Mouse (Mus musculus): ENCODE data around the gene Doc2a.
A peak's percentile ranks its signal among the peaks of the same experiment; 100 is the strongest.

The Doc2a gene

DNA sequence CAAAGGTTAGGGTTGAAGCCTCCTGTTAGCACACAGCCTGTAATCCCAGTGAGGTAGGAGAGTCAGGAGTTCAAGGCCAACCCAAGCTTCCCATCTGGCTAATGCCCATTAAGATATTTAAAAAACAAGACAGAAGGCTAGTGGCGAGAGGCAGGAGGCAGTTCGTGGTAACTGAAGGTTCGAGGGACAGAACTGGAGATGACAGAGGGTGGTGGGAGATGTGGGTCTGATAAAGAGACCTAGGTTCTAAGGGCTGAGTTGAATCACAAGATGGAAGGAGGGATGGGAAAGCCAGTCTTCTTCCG, at the start of gene Doc2a:
Doc2a (plus strand) TSS at position 301 of the 305 bp plus-strand sequence.
- DNase-seq (ENCODE audit: low spot score): no peak

DNA sequence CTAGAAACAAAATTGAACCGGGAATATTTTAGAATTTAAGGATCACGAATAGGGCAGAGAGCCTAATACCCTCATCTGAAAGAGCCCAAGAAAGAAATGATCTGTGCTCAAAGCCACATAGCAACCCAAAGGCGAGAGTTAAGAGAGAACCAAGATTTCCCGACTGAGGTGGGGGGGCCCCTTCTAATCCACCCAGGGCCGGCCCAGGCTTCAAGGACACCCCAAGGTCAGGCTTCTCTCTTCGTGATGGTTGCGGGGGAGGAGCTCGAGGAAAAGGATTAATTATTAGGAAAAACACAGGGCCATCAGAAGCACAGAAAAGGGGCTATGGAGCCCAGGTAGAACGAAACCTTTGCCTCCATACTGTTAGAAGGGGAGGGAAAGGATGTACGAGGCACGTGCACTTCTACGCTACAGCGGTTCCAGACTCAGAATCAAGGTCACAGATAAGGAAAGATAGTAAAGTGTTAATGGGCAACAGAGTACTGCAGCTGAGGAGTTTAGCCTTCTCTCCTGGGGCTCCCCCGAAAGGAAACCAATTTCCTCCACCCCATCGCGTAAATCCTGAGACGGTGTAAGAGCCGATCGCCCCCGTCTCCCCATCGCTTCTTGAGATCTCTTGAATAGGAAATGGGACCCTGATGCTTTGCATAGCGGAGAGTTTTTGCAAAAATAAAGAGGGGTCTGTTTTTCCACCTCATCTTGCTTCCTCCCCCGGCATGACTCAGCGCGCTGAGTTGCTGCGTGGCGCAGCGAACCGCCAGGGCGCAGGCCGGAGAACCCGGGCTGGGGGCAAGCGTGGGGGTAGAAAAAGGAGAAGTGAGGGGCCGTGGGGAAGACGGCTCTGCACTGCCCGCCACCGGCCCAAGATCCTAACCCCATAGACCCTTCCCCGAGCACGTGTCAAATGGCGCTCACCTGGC, 48.8 kb upstream of the Doc2a start:
- no peak for DNase-seq (ENCODE audit: low spot score)

DNA sequence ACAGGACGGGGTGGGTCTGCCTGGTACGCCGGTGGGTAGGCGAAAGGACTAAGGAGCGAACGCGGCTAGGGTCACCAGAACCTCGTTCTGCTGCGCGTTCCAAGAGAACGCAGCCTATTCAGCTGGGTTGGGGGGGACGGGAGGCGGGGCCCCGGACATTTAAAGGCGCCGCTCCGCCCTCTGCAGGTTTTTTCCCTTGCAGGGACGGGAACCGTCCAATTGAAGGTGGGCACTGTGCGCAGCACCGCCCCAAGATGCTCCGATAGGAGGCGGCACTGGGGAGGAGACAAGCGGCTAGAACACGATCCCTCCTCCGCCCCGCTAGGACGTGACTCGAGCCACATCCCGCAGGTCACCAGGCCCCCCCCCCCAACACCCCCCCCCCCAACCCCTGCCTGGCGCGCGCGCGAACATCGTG, 48.2 kb upstream of the Doc2a start:
- peak; percentile 98 for DNase-seq (ENCODE audit: low spot score)

DNA sequence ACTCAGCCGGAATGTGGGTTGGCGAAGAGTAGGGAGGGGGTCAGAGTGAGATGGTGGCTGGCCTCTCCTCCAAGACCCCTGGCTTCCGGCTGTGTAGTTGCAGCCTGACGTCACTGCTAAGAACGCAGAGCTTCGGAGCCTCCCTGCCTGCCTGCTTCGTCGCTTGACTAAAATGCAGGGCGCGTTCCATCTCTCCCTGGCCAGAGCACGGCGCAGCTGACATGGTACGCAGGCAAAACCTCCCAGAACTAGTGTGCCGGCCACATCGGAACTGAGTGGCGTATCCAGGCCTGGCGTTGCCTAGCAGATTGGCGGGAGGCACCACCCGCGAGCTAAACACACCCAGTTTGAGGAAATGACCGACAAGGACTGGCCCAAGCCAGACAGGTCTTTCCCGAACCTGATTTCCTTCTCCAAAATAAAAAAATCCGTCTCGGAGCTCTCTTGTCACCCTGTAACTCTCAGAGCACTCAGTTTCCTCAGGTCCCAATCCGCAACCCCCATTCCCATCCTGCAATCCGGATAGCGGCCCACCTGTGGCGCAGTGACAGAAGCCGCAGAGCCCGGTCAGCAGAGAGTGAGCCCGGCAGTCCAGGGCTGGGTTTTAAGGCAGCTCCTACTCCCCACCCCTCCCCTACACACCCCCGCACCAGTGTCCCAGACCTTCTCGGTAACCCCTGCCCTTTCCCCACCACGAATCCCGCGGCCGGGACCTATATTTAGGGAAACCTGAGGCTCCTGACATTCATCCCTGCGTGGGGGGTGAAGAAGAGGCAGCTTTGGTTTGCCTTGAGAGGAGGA, 47.5 kb upstream of the Doc2a start:
- DNase-seq (ENCODE audit: low spot score): no peak

DNA sequence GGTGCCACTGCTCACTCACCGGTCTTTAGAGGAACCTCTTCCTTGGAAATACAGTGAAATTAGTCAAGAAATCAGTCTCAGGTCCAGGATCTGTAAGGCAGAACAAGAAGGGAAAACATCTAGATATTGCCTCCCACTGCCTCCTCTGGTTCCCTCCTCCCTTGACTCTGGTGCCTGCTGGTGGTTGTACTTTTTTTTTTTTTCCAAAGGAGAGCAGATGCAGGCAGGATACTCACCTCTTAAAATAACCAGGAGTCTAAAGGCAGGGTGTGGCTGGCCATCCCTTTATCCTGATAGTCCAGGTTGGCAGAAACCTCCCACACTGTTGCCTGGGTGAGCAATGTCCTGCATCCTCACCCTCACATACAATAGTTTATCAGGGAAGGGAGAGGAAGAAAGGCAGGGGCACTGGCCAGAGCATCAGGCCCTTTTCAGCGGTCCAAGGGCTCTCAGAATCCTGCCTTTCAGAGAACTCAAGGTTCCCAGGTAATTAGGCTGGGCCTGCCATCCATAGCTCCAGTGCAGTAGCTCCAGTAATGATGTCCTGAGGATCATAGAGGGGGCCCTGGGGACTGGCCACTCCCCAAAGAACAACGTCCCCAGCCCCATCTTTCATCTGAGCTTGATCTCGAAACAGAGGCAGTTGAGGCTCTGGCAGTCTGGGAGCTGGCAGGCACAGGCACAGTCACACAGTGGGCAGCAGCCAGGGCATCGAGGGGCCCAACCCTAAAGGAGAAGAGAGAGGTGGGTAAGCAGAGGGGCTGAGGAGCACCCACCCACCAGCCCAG, 46.8 kb upstream of the Doc2a start:
- DNase-seq (ENCODE audit: low spot score): no peak

DNA sequence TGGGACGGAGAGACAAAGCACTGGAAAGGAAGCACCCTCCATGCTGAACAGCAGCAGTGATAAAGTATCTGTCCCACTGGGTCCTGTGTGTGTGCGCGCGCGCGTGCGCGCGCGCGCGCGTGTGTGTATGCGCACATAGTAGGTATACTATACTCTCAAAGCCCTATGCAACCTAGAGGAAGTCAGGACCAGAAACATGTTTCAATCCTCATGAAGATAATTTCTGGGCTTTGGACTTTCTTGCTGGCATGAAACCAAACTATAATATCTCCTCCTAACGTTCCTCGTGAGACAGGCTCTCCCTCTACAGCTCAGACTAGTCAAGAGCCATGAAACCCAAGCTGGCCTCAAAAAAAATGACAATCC, 46.2 kb upstream of the Doc2a start:
- DNase-seq (ENCODE audit: low spot score): no peak

DNA sequence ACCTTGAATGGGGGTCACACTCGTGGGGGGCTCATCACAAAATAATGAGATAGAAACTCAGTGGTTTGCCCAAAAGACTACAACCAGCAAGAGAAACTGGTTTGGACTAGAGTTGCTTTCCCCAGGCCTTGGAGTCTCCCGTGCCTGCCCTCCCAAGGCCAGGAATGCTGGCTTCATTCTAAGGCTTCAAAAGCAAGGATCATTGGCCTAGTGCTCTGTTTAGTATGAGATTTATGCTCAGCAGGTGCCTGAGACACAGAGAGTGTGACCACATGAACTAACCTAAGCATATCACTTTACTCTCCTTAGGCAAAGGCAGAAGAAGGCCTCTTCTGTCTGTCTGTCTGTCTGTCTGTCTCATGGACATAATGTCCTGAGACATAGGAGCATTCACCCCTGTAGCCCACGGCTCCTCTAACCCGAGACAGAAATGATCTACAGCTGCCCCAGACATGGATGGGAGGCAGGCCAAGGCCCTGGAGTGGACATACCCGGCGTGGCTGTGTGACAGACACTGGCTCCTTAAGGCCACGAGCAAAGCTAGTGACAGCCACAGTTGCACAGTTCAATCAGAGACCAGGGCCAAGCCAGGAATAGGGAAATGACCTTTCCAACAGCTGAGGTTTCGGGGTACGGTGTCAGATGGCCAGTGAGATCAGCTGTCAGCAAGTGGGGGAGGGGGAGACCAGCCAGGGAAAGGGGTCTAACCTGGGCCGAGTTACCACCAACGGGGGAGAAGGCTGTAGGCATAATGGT, 44.9 kb upstream of the Doc2a start:
- DNase-seq (ENCODE audit: low spot score): no peak

DNA sequence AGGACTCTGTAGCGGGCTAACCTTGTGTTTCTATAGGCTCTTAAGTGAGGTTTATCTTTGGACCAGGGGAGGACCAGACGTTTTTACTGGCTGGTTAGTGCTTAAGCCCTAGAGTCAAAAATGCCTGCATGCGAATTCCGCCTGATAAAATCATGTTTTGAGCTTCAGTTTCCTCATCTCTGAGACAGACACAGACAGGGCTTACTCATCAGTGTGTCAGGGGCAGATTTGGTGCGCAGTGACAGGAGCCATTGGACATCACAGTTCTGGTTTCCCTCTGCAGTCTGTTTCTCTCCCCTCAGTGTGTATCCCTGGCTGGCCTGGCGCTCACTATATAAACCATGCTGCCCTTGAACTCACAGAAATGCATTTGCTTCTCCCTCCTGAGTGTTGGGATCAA, 44.0 kb upstream of the Doc2a start:
- DNase-seq (ENCODE audit: low spot score): peak; percentile 68

DNA sequence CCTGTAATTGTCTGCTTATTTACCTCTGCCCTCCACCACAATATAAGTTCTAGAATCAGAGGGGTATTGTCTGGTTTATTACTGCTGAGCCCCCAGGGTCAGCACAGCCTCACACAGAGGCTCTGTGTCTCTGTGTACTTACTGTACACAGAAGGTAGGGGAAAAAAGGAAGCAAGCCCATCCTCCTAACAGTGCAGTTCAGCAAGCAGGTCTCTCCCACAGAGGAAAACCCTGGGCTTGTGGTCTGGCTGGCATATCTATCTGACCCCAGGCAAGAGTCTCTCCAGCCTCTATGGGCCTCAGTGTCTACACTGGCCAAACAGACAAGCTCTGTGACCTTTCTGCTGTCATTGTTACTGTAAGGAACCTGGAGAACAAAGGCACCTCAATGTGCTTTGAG, 43.5 kb upstream of the Doc2a start:
- no peak for DNase-seq (ENCODE audit: low spot score)

DNA sequence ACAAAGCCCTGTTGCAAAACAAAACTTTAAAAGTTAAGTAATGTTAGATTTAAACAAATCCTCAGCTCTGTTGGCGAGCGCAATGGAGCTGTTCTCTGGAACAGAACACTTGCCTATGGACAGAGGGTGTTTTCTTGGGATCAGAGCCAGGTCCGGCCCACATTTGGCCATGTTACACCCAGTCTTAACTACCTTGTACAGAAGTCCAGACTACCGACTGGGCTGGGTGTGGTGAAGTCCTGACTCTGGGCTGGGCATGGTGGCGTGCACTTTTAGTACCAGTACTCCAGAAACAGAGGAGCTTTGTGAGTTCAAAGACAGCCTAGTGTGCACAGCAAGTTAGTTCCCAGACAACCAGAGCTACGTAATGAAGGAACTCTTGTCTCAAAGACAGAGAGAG, 40.3 kb upstream of the Doc2a start:
- DNase-seq (ENCODE audit: low spot score): peak; percentile 74

DNA sequence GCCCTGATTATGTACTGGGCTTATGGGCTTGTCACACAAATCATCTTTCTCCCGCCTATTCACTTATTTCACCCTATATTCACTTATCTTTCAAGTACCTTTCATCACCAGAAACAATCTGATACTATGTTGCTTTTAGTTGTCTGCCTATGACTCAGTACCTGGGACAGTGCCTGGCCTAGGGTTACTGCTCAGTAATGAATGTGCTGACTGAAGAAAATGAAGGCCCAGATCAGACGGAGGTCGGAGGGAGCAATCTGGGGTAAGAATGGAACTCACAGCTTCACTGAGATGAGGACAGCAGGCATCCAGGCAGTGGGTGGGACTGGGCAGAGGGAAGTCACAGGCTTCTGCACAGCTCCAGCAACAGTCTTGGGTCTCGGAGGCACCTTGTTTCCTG, 39.8 kb upstream of the Doc2a start:
- peak; percentile 57 for DNase-seq (ENCODE audit: low spot score)

DNA sequence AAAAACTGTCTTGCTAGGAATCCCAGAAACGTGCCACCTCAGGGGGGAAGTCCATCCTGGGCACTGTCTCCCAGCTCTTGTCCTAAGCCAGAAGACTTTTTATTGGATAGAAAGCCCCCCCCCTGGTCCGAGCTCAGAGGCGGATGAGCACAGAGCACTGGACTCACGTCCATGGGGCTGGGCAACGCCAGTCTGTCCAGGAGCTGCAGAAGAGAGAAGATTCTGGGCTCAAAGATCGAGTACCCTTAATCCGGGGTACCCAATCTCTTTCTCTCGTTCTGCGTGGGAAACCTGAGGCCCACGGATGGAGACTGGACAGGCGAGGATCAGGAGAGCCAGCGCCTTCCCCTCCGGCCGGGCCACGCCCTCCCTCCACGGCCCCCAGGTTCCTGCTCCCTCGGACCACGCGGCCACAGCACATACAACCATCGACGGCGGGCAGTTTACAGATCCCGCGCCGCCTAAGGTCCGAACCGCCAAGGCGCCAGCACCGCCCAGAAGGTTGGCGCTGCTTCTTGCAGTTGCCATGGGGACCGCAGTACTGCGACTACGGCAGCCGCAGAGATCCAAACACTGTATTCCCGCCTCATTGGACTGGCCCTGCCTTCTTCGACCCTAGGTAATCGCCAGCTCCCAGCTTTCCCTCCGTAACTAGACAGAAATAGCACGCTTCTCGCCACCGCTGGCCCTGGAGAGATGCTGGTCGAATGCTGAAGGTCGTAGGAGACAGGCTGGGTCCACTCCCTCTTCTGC, 38.3 kb upstream of the Doc2a start:
- DNase-seq (ENCODE audit: low spot score): peak; percentile 94

DNA sequence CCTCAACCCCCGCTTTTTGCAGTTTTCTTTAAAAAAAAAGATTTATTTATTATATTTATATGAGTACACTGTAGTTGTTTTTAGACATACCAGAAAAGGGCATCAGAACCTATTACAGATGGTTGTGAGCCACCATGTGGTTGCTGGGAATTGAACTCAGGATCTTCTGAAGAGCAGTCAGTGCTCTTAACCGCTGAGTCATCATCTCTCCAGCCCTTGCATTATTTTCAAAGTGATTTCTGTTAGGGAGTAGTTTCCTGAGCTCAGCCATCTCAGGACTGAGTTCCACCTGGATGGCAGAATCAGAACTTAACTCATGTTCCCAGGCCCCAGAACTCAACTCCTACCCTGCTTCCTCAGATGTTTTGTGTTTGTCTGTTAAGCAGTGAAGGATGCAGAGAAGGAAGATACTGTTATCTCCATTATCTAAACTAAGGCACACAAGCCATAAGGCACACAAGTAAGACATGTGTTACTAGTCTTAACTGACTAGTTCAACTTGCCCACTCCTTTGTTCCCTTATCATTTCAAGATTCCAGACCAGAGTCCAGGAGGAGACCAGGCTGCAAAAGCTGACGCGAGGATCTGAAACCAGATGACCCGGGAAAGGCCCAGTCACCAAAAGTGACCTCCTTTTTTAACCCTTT, 37.4 kb upstream of the Doc2a start:
- no peak for DNase-seq (ENCODE audit: low spot score)

DNA sequence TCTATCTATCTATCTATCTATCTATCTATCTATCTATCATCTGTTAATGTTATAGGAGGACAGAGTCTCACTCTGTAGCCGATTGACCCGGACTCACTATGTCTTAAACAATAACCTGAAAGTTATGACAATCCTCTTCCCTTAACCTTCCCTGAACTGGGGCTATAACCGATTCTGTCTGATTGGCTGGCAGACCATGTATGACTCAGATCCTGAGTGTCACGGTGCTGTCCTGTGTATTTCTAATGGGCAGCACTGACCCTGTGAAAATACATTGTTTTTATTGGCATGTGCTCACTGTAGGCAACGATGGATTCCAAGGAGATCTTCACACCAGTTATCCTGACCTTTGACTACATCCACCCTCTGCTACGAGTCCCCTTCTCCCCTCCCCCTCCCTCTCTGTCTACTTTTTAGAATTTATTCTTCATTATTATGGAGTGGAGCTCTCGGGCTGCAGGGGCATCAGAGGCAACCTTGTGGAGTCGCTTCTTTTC, 31.4 kb upstream of the Doc2a start:
- peak; percentile 42 for DNase-seq (ENCODE audit: low spot score)

DNA sequence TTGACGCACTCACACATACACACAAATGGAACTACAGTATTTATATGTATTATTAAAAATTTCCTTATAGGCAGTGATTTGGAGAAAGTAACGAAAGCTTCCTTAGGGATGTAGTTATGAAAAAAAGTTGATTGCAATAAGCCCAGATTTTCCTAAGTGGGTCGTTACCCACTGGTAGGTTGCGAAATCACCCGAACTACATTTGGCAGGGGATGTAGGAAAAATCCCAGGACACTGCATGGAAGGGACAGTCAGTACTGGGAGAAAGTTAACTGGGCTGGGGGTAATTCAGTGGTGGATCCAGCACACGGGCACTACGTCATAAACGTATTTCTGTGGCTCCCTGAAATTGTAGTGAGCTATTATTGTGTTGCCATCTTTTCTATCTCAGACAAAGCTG, 30.7 kb upstream of the Doc2a start:
- no peak for DNase-seq (ENCODE audit: low spot score)

DNA sequence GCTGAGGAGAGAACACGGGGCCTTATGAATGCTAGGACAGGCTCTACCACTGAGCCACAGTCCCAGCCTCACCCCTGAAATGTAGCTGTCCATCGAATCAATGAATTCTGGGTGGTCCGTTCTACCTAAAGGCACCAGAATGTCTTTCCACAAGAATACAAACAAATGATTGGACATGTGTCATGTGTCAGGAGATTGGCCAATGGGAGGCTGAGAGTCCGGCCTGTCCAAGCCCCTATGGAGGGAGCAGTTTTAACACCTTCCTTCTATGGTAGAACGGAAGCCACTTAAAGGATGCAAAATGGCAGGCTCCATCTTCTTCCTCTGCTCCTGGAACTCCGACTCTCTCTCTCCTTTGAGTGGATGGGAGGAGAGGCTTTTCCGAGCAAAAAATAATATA, 29.6 kb upstream of the Doc2a start:
- no peak for DNase-seq (ENCODE audit: low spot score)

DNA sequence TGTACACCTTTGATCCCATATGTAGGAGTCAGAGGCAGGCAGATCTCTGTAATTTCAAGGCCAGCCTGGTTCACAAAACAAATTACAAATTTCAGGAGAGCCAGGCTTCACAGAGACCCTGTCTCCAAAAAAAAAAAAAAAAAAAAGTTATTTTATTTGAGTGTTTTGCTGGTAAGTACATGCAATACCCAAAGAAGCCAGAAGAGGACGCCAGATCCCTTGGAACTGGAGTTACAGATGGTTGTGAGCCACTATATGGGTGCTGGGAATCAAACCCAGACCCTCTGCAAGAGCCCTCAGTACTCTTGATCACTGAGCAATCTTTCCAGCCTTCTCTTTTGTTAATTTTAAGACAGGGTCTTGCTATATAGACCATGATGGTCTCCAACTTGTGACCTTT, 28.4 kb upstream of the Doc2a start:
- DNase-seq (ENCODE audit: low spot score): no peak

DNA sequence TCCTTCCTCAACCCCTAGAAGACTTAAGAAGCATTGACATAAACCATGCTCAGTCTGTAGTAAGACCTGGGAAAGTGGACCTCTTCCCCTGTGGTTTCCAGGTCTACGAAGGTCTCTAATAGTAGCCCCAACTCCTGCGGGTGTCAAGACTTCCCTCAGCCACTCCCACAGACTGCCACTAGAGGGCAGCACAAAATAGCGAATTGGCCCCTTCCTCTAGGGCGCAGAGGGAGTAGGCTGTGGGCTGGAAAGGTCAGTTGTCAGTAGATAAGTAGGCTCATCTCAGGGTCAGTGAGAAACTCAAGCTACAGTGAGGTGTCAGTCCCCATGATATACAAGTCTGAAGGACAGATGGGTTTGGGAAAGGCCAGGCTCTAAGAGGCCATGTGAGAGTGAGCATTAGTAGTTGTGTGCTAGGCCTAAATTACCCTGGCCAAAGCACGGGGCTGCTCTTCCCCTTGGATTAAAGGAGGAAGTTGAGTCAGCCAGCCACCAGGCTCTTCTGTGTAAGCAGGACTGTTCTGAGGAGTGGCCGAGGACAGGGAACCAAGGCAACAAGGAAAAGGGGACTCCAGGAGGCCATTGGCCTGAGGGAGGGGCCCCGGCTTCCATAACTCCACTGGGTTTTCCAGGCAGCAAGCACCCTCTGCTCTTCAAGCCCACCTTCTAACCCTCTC, 25.2 kb upstream of the Doc2a start:
- peak; percentile 88 for DNase-seq (ENCODE audit: low spot score)

DNA sequence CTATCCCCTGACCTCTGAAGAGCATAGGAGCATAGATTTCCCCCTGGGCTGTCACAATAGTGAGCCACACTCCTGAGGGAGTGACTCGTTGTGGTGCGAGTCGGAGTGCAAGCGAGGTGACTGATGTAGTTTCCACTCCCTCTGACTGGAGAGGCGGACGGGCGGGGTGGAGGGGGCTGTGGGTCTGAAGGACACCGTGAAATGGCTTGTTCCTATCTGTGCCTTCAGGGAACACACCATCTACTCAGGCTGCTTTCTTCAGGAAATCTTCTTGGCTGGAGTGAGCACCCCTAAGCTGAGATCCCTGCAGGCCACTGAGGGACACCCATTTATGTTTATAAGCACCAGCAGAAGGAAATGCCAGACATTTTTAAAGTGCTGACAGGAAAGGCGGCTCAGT, 24.5 kb upstream of the Doc2a start:
- no peak for DNase-seq (ENCODE audit: low spot score)

DNA sequence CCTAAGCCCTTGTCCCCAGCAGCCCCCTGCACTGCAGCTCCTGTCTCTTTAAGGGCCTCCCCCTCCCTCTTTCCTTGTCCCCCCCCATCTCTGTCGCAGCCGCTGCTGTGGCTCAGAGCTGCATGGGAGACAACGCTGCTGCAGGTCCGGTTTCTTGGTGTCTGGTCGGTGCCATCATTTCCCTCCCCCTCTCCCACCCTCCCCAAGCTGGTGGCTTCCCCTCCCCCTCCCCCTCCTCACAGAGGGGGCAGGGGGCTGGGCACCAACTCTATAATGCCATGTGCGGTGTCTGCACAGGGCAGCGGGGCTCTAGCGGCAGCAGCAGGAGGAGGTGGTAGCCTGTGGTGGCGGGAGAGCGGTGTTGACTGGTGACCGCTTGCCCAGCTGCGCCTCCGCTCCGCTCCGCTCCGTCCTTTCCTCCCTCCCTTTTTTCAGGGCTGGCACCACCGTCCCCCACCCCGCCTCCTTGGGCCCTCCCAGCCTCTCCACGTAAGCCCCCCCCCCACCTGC, 24.0 kb upstream of the Doc2a start:
- DNase-seq (ENCODE audit: low spot score): peak; percentile 53
